Mouse (Mus musculus) heart, adult 10 weeks (tissue): ENCODE measurements around the gene Ndfip2. TPM values are rescaled to one million over a fixed set of nuclear protein-coding genes. Genes with fewer than 3 reads are reported as not detected.

Source experiments
- polyA plus RNA-seq: library from polyadenylated mRNA; stranded (reverse); fragments of 350-450 nt; fragmentation: Illumina TruSeq; extraction: RNeasy Lipid Tissue Mini Kit (QIAGEN cat#74804); gene quantifications from one replicate; pipeline ENCODE4 v1.2.3, GENCODE M21; 2014; ENCODE audit warnings: low read depth, low replicate concordance

Ndfip2 gene
- 14.2 TPM for polyA plus RNA-seq

GRCm38 (mm10) chr14:105258379-105259034, at the start of gene Ndfip2:
TSS of gene Ndfip2 (plus strand) at chr14:105258573.

Other genes starting within 250 kb of the Ndfip2 start
- 22.0 TPM for gene Rbm26, start 81.2 kb upstream of the Ndfip2 start, polyA plus RNA-seq